Mouse (Mus musculus): Measurements from ENCODE around the gene Nkx2-4. TPM values are rescaled to one million over a fixed set of nuclear protein-coding genes. Genes with fewer than 3 reads are reported as not detected.

Nkx2-4 gene
- polyA plus RNA-seq (2015; fragmentation: Nextera tagmentation; extraction: Ambion mirVana): not detected in 2 replicates

- Histone ChIP-seq H3K4me2 (peak within 1 kb of the TSS; percentile 43), H3K27me3 (peaks cover 65% of the 10 kb centered on the region), H3K4me3 (peak within 1 kb of the TSS; percentile 23), H3K4me1 (replicated peaks) (peaks cover 8% of the 10 kb centered on the region), H3K27ac (replicated peaks) (no peak within 1 kb of the TSS), H3K36me3 (no peaks in the 10 kb centered on the region), H3K9ac (no peak within 1 kb of the TSS), H3K9me3 (no peaks in the 10 kb centered on the region)
- under 1% methylated on average over 66 of the region's 82 CpGs for WGBS
- 0 out of 2 replicates have a peak, but pooled peaks have one; percentile 27 for ATAC-seq (ENCODE audit: low FRiP score, low read depth)
These were observed at the start of gene Nkx2-4 for GRCm38 (mm10) chr2:147085072-147085870. Gene Nkx2-4 (minus strand): TSS chr2:147085445.

- no peak for ATAC-seq (ENCODE audit: low FRiP score, low read depth)
- Histone ChIP-seq H3K9ac (no peak overlapping the region), H3K4me1 (replicated peaks) (no peaks in the 10 kb centered on the region), H3K4me3 (no peak overlapping the region), H3K27me3 (no peaks in the 10 kb centered on the region), H3K27ac (replicated peaks) (no peak overlapping the region), H3K36me3 (no peaks in the 10 kb centered on the region), H3K9me3 (no peaks in the 10 kb centered on the region), H3K4me2 (no peak overlapping the region)
- 80% methylated on average over 6 of the region's 6 CpGs for WGBS
These were observed 42.1 kb upstream of the Nkx2-4 start for GRCm38 (mm10) chr2:147127366-147127765.

- 88% methylated on average over 1 of the region's 1 CpGs for WGBS
- no peak overlapping the region for H3K27ac ChIP-seq (replicated peaks)
- H3K27me3 ChIP-seq: no peaks in the 10 kb centered on the region
These were observed 34.5 kb upstream of the Nkx2-4 start for GRCm38 (mm10) chr2:147119736-147120135.

GRCm38 (mm10) chr2:147086441-147086840 lies 1.2 kb upstream of the Nkx2-4 start:
- WGBS: 21% methylated on average over 5 of the region's 5 CpGs
- Histone ChIP-seq H3K36me3 (no peaks in the 10 kb centered on the region), H3K4me2 (no peak overlapping the region), H3K9ac (no peak overlapping the region), H3K4me3 (no peak overlapping the region), H3K4me1 (replicated peaks) (peaks cover 8% of the 10 kb centered on the region), H3K27ac (replicated peaks) (no peak overlapping the region), H3K9me3 (no peaks in the 10 kb centered on the region), H3K27me3 (peaks cover 56% of the 10 kb centered on the region)
- ATAC-seq (ENCODE audit: low FRiP score, low read depth): no peak

More at GRCm38 (mm10) chr2:147119736-147120135, 34.5 kb upstream of the Nkx2-4 start:
- Histone ChIP-seq H3K36me3 (no peaks in the 10 kb centered on the region), H3K4me1 (replicated peaks) (no peaks in the 10 kb centered on the region), H3K4me2 (no peak overlapping the region), H3K9me3 (no peaks in the 10 kb centered on the region), H3K9ac (no peak overlapping the region), H3K4me3 (no peak overlapping the region)
- ATAC-seq (ENCODE audit: low FRiP score, low read depth): no peak

- Histone ChIP-seq H3K4me1 (replicated peaks) (peaks cover 8% of the 10 kb centered on the region), H3K27me3 (peaks cover 61% of the 10 kb centered on the region), H3K27ac (replicated peaks) (no peak overlapping the region), H3K9ac (no peak overlapping the region), H3K9me3 (no peaks in the 10 kb centered on the region), H3K36me3 (no peaks in the 10 kb centered on the region), H3K4me2 (no peak overlapping the region), H3K4me3 (no peak overlapping the region)
- no peak for ATAC-seq (ENCODE audit: low FRiP score, low read depth)
- WGBS: 5% methylated on average over 6 of the region's 6 CpGs
These were observed 692 bp upstream of the Nkx2-4 start for GRCm38 (mm10) chr2:147085937-147086336.

GRCm38 (mm10) chr2:147084366-147085071 lies 726 bp downstream of the Nkx2-4 start:
- no peaks in the 10 kb centered on the region for H3K36me3 ChIP-seq
- H3K27me3 ChIP-seq: peaks cover 67% of the 10 kb centered on the region
- no peaks in the 10 kb centered on the region for H3K9me3 ChIP-seq
- under 1% methylated on average over 100 of the region's 106 CpGs for WGBS
- no peak overlapping the region for H3K27ac ChIP-seq (replicated peaks)
- ATAC-seq (ENCODE audit: low FRiP score, low read depth): 0 out of 2 replicates have a peak, but pooled peaks have one; percentile 48
- H3K4me2 ChIP-seq: peak overlapping the region; percentile 43
- peak overlapping the region; percentile 23 for H3K4me3 ChIP-seq
- H3K4me1 ChIP-seq (replicated peaks): peaks cover 8% of the 10 kb centered on the region
- no peak overlapping the region for H3K9ac ChIP-seq

GRCm38 (mm10) chr2:147083471-147084365 lies 1.5 kb downstream of the Nkx2-4 start:
- Histone ChIP-seq H3K9me3 (no peaks in the 10 kb centered on the region), H3K27me3 (peaks cover 75% of the 10 kb centered on the region), H3K4me2 (peak overlapping the region; percentile 16), H3K4me3 (peak overlapping the region; percentile 23; the same call in 1 of the 2 replicates), H3K4me1 (replicated peaks) (peaks cover 8% of the 10 kb centered on the region), H3K9ac (no peak overlapping the region), H3K36me3 (no peaks in the 10 kb centered on the region), H3K27ac (replicated peaks) (no peak overlapping the region)
- ATAC-seq (ENCODE audit: low FRiP score, low read depth): peak; percentile 42; the same call in 1 of the 2 replicates
- WGBS: under 1% methylated on average over 72 of the region's 72 CpGs

GRCm38 (mm10) chr2:147082391-147082790 lies 2.9 kb downstream of the Nkx2-4 start:
- H3K4me1 ChIP-seq (replicated peaks): peaks cover 8% of the 10 kb centered on the region
- H3K4me3 ChIP-seq: no peak overlapping the region
- no peak overlapping the region for H3K27ac ChIP-seq (replicated peaks)
- H3K4me2 ChIP-seq: no peak overlapping the region
- peaks cover 75% of the 10 kb centered on the region for H3K27me3 ChIP-seq
- 61% methylated on average over 4 of the region's 4 CpGs for WGBS
- no peak overlapping the region for H3K9ac ChIP-seq
- ATAC-seq (ENCODE audit: low FRiP score, low read depth): no peak
- H3K36me3 ChIP-seq: no peaks in the 10 kb centered on the region
- no peaks in the 10 kb centered on the region for H3K9me3 ChIP-seq

GRCm38 (mm10) chr2:147074399-147074798 lies 10.8 kb downstream of the Nkx2-4 start:
- Histone ChIP-seq H3K4me1 (replicated peaks) (no peaks in the 10 kb centered on the region), H3K36me3 (peaks cover 22% of the 10 kb centered on the region), H3K9me3 (no peaks in the 10 kb centered on the region), H3K4me3 (no peak overlapping the region), H3K4me2 (no peak overlapping the region), H3K9ac (no peak overlapping the region), H3K27me3 (peaks cover 13% of the 10 kb centered on the region), H3K27ac (replicated peaks) (no peak overlapping the region)
- ATAC-seq (ENCODE audit: low FRiP score, low read depth): no peak
- WGBS: 92% methylated on average over 4 of the region's 4 CpGs

GRCm38 (mm10) chr2:147073962-147074361 lies 11.3 kb downstream of the Nkx2-4 start:
- Histone ChIP-seq H3K4me2 (no peak overlapping the region), H3K4me1 (replicated peaks) (no peaks in the 10 kb centered on the region), H3K27me3 (peaks cover 8% of the 10 kb centered on the region), H3K27ac (replicated peaks) (no peak overlapping the region), H3K9me3 (no peaks in the 10 kb centered on the region), H3K36me3 (peaks cover 22% of the 10 kb centered on the region), H3K4me3 (no peak overlapping the region), H3K9ac (no peak overlapping the region)
- ATAC-seq (ENCODE audit: low FRiP score, low read depth): no peak
- 44% methylated on average over 2 of the region's 2 CpGs for WGBS

GRCm38 (mm10) chr2:147070305-147070704 lies 14.9 kb downstream of the Nkx2-4 start:
- Histone ChIP-seq H3K4me2 (no peak overlapping the region), H3K36me3 (peaks cover 16% of the 10 kb centered on the region), H3K9me3 (no peaks in the 10 kb centered on the region), H3K9ac (no peak overlapping the region), H3K27ac (replicated peaks) (no peak overlapping the region), H3K4me1 (replicated peaks) (no peaks in the 10 kb centered on the region), H3K4me3 (no peak overlapping the region), H3K27me3 (no peaks in the 10 kb centered on the region)
- WGBS: 90% methylated on average over 1 of the region's 1 CpGs
- no peak for ATAC-seq (ENCODE audit: low FRiP score, low read depth)
